Mouse (Mus musculus) ES-Bruce4 (cell line): ENCODE measurements around the gene Lrriq3. TPM values are rescaled to one million over a fixed set of nuclear protein-coding genes. Genes with fewer than 3 reads are reported as not detected.

Experiments used
- H3K27ac ChIP-seq: 2 replicates; pipeline ENCODE4 v1.5.1; 2012; ENCODE audit warnings: low read length, inconsistent platforms; ENCODE audit not compliant: insufficient read depth
- H3K27me3 ChIP-seq: 2 replicates; pipeline ENCODE4 v1.6.1; 2012; ENCODE audit warnings: mild to moderate bottlenecking, low read length, inconsistent platforms; ENCODE audit not compliant: control insufficient read depth, poor library complexity, insufficient read depth, severe bottlenecking
- H3K36me3 ChIP-seq: 2 replicates; pipeline ENCODE4 v1.6.1; 2012; ENCODE audit warnings: inconsistent platforms, mild to moderate bottlenecking, low read length, moderate library complexity; ENCODE audit not compliant: control insufficient read depth, poor library complexity, insufficient read depth, severe bottlenecking
- H3K4me1 ChIP-seq: one replicate; pipeline ENCODE4 v1.8.1; 2011; ENCODE audit warnings: low read length; ENCODE audit not compliant: control insufficient read depth, insufficient read depth
- H3K4me3 ChIP-seq: 2 replicates; pipeline ENCODE4 v1.5.1; 2011; ENCODE audit warnings: low read depth, mild to moderate bottlenecking, low read length
- H3K9ac ChIP-seq: 2 replicates; pipeline ENCODE4 v1.6.1; 2012; ENCODE audit warnings: low read depth, mild to moderate bottlenecking, inconsistent platforms; ENCODE audit not compliant: poor library complexity, severe bottlenecking
- H3K9me3 ChIP-seq: replicated peaks from 2 replicates; pipeline ENCODE4 v1.6.1; 2012; ENCODE audit warnings: mild to moderate bottlenecking, low read length, inconsistent platforms; ENCODE audit not compliant: control insufficient read depth, poor library complexity, insufficient read depth, severe bottlenecking
- CTCF ChIP-seq: IDR thresholded peaks from one replicate; pipeline ENCODE4 v1.8.1; 2011; ENCODE audit warnings: low read depth, low read length
- EP300 ChIP-seq: IDR thresholded peaks from 2 replicates; pipeline ENCODE4 v1.6.1; 2011; ENCODE audit warnings: low read depth, low read length; ENCODE audit not compliant: insufficient read depth
- POLR2A ChIP-seq: IDR thresholded peaks from one replicate; pipeline ENCODE4 v1.8.1; 2011; ENCODE audit warnings: low read length; ENCODE audit not compliant: insufficient read depth
- polyA plus RNA-seq: library from polyadenylated mRNA; stranded (reverse); fragments of >200 nt; gene quantifications from 2 replicates; pipeline ENCODE4 v1.2.4, GENCODE M21; 2011; ENCODE audit warnings: low read depth; ENCODE audit not compliant: missing spikeins, insufficient read depth, insufficient read length

Gene Lrriq3
- polyA plus RNA-seq, 1 experiment: 0.75 TPM

GRCm38 (mm10) chr3:155137737-155138136 is 44.5 kb downstream of the Lrriq3 start:
- Histone ChIP-seq H3K4me1 (no peaks in the 10 kb centered on the region), H3K9ac (no peak overlapping the region), H3K9me3 (no peaks in the 10 kb centered on the region), H3K27me3 (no peaks in the 10 kb centered on the region), H3K4me3 (no peak overlapping the region), H3K27ac (no peak overlapping the region), H3K36me3 (no peaks in the 10 kb centered on the region)
- TF ChIP-seq EP300 (no peak), POLR2A (no peak)

- H3K27me3 ChIP-seq: no peaks in the 10 kb centered on the region
- H3K27ac ChIP-seq: no peak overlapping the region
- no peak overlapping the region for H3K4me3 ChIP-seq
- no peaks in the 10 kb centered on the region for H3K4me1 ChIP-seq
- H3K36me3 ChIP-seq: no peaks in the 10 kb centered on the region
- TF ChIP-seq POLR2A: no peak
- no peak for TF ChIP-seq CTCF
- no peak for TF ChIP-seq EP300
- no peak overlapping the region for H3K9ac ChIP-seq
- no peaks in the 10 kb centered on the region for H3K9me3 ChIP-seq
These were observed 47.8 kb downstream of the Lrriq3 start for GRCm38 (mm10) chr3:155141047-155141446.

- H3K36me3 ChIP-seq: no peaks in the 10 kb centered on the region
- no peak overlapping the region for H3K27ac ChIP-seq
- H3K9me3 ChIP-seq: no peaks in the 10 kb centered on the region
- TF ChIP-seq CTCF (no peak), EP300 (no peak), POLR2A (no peak)
- no peak overlapping the region for H3K9ac ChIP-seq
- no peaks in the 10 kb centered on the region for H3K27me3 ChIP-seq
- no peak overlapping the region for H3K4me3 ChIP-seq
- no peaks in the 10 kb centered on the region for H3K4me1 ChIP-seq
These were observed 51.1 kb downstream of the Lrriq3 start for GRCm38 (mm10) chr3:155144368-155144767.

GRCm38 (mm10) chr3:155161842-155162241 is 68.6 kb downstream of the Lrriq3 start:
- H3K27me3 ChIP-seq: no peaks in the 10 kb centered on the region
- no peaks in the 10 kb centered on the region for H3K36me3 ChIP-seq
- no peak overlapping the region for H3K4me3 ChIP-seq
- TF ChIP-seq CTCF (no peak), EP300 (no peak)
- H3K9me3 ChIP-seq: no peaks in the 10 kb centered on the region
- H3K4me1 ChIP-seq: no peaks in the 10 kb centered on the region
- no peak overlapping the region for H3K27ac ChIP-seq
- H3K9ac ChIP-seq: no peak overlapping the region

- H3K4me3 ChIP-seq: no peak overlapping the region
- no peaks in the 10 kb centered on the region for H3K27me3 ChIP-seq
- H3K9me3 ChIP-seq: no peaks in the 10 kb centered on the region
- no peaks in the 10 kb centered on the region for H3K4me1 ChIP-seq
- H3K36me3 ChIP-seq: no peaks in the 10 kb centered on the region
- no peak overlapping the region for H3K27ac ChIP-seq
- H3K9ac ChIP-seq: no peak overlapping the region
- no peak for TF ChIP-seq POLR2A
- no peak for TF ChIP-seq CTCF
- no peak for TF ChIP-seq EP300
These were observed 87.2 kb downstream of the Lrriq3 start for GRCm38 (mm10) chr3:155180303-155180902.

GRCm38 (mm10) chr3:155186456-155186855 is 93.2 kb downstream of the Lrriq3 start:
- Histone ChIP-seq H3K27ac (no peak overlapping the region), H3K36me3 (no peaks in the 10 kb centered on the region), H3K9me3 (no peaks in the 10 kb centered on the region), H3K4me3 (no peak overlapping the region), H3K9ac (no peak overlapping the region), H3K4me1 (no peaks in the 10 kb centered on the region), H3K27me3 (no peaks in the 10 kb centered on the region)
- no peak for TF ChIP-seq POLR2A
- no peak for TF ChIP-seq CTCF
- no peak for TF ChIP-seq EP300
